Mouse (Mus musculus) cortical plate, adult 2 months (tissue): ENCODE results near the gene Pdzd8. TPM values are rescaled to one million over a fixed set of nuclear protein-coding genes. Genes with fewer than 3 reads are reported as not detected.

Experiments
- H3K27ac ChIP-seq: fragments of 200-500 bp; 2 replicates; pipeline ENCODE4 v1.5.1; 2012; ENCODE audit warnings: low read length, control low read depth, inconsistent platforms; ENCODE audit not compliant: insufficient read depth
- H3K4me1 ChIP-seq: fragments of 200-500 bp; 2 replicates; pipeline ENCODE4 v1.6.1; 2011; ENCODE audit warnings: low read length; ENCODE audit not compliant: control insufficient read depth, insufficient read depth
- H3K4me3 ChIP-seq: fragments of 200-500 bp; 2 replicates; pipeline ENCODE4 v1.5.1; 2011; ENCODE audit warnings: mild to moderate bottlenecking, low read length, control low read depth; ENCODE audit not compliant: insufficient read depth
- CTCF ChIP-seq: fragments of 200-500 bp; IDR thresholded peaks from 2 replicates; pipeline ENCODE4 v1.5.1; 2011; ENCODE audit warnings: mild to moderate bottlenecking, control low read depth, low read length; ENCODE audit not compliant: insufficient read depth; ENCODE audit errors: extremely low read depth
- POLR2A ChIP-seq: fragments of 200-500 bp; IDR thresholded peaks from 2 replicates; pipeline ENCODE4 v1.6.1; 2011; ENCODE audit warnings: mild to moderate bottlenecking, low read length, control low read depth; ENCODE audit not compliant: insufficient read depth; ENCODE audit errors: extremely low read depth
- polyA plus RNA-seq: library from polyadenylated mRNA; depleted of rRNA; stranded (reverse); fragments of >200 nt; gene quantifications from 2 replicates; pipeline ENCODE4 v1.2.3, GENCODE M21; 2012; rRNA removed

The Pdzd8 gene
- polyA plus RNA-seq, 1 experiment, result 20.4 TPM

DNA sequence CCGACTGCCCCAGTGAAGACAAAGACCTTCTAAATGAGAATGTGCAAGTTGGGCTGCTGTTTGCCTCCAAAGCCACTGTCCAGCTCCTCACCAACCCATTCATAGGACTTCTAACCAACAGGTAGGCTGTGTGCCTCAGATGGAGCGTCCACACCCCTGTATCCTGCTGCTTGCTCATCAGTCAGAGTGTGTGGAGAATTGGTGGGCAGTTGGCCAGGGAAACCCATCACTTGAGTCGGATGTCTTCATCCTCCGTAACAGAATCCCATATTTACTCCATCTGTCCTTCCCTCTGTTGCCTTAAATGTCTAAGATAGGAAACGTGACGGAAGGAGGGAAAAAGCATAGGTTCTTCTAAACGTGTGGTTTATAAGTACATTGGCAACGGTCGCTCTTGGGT, 82.4 kb downstream of the Pdzd8 start:
- H3K4me3 ChIP-seq, result no peak overlapping the region
- TF ChIP-seq POLR2A (no peak), CTCF (no peak)
- H3K27ac ChIP-seq, result no peak overlapping the region
- H3K4me1 ChIP-seq, result no peaks in the 10 kb centered on the region

DNA sequence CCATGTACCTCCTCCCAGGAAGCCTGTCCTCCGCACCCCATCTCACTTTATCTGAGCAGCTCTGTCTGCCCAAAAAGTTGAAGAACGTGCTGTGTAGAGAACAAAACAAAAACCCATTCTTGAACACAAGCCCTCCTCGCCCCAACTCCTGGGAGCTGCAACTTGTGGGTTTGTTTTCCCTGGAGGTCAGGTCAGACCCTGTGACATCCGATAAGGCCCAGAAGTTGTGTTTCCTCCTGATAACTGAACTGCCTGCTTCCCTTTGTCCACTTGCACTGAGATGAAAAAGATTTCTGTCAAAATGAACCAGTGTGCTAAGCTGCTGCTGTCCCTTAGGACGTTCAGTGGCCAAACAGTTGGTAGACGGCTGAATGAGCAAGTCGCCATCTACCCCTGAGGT, 84.0 kb downstream of the Pdzd8 start:
- H3K4me3 ChIP-seq, result no peak overlapping the region
- H3K27ac ChIP-seq, result no peak overlapping the region
- no peaks in the 10 kb centered on the region for H3K4me1 ChIP-seq
- TF ChIP-seq POLR2A (no peak), CTCF (no peak)

DNA sequence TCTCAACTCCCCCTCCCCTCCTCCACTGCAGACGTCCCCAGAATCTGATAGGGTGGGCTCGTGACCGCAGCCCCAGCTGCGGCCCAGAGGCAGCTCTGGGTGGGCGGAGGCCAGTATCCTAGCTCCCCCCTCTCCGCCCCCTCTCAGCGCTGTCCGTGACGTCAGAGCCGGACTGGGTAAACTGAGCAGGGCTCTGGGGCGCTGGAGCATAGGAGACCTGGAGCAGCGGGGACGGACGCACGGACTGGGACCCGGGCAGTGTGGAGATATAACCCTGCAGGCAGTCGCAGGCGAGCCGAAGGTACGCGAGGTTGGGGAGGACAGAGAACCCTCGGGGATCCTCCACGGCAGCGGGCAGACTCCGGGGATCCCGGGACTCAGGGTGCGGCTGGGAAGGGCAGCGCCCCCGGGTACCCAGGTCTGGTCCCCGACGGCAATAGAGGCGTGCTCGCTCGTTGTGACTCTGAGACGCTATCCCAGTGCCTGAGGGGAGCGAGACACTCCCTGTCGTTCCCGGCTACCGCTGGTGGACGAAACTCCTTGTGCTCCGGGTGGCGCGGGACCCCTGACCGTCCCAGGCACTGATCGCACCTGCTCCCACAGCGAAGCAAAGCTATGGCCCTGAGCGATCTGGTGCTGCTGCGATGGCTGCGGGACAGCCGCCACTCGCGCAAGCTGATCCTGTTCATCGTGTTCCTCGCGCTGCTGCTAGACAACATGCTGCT, 84.7 kb downstream of the Pdzd8 start, which contains the start of gene Slc18a2:
TSS of gene Slc18a2 (plus strand) at position 179 of the 725 bp plus-strand sequence.
- TF ChIP-seq CTCF, result no peak
- no peak for TF ChIP-seq POLR2A
- Histone ChIP-seq H3K4me1 (no peaks in the 10 kb centered on the region), H3K4me3 (no peak within 1 kb of the TSS), H3K27ac (no peak within 1 kb of the TSS)

DNA sequence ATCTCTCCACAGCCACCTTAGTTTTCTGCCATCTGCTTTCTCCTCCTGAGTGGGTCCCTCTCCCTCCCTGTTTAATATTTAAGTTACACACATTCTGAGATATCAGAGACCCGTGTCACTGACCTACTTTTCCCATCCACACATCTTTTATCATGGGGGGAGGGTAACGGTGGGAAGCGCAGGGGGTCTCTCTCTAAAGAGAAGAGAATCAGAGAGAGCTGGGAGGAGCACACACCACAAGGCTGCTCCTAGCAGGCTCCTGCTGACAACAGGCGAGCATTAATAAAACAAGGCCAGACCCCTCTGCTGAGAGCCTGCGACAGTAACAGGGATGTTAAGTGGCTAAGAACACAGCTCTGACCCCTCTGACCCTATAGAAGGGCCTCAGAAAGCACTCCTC, 85.9 kb downstream of the Pdzd8 start:
- H3K4me3 ChIP-seq, result no peak overlapping the region
- H3K27ac ChIP-seq, result no peak overlapping the region
- TF ChIP-seq CTCF, result no peak
- no peak for TF ChIP-seq POLR2A
- H3K4me1 ChIP-seq, result no peaks in the 10 kb centered on the region

DNA sequence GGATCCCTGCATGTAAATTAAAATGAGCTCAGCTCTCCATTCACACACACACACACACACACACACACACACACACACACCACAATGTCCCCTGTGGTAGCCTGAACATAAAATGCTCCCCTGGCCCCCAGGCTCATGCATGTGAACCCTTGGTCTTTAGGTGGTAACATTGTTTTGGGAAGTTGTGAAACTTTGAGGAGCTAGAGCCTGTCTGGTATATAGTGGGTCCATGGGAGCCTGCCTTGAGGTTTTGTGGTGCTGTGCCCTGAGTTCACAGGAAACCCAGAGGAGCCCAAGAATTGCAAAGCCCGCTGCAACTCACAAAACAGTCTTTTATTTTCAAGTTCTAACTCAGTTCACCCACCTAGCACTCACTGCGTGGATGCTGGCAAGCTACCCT, 92.9 kb downstream of the Pdzd8 start:
- Histone ChIP-seq H3K4me3 (no peak overlapping the region), H3K27ac (no peak overlapping the region), H3K4me1 (no peaks in the 10 kb centered on the region)
- no peak for TF ChIP-seq POLR2A
- no peak for TF ChIP-seq CTCF

DNA sequence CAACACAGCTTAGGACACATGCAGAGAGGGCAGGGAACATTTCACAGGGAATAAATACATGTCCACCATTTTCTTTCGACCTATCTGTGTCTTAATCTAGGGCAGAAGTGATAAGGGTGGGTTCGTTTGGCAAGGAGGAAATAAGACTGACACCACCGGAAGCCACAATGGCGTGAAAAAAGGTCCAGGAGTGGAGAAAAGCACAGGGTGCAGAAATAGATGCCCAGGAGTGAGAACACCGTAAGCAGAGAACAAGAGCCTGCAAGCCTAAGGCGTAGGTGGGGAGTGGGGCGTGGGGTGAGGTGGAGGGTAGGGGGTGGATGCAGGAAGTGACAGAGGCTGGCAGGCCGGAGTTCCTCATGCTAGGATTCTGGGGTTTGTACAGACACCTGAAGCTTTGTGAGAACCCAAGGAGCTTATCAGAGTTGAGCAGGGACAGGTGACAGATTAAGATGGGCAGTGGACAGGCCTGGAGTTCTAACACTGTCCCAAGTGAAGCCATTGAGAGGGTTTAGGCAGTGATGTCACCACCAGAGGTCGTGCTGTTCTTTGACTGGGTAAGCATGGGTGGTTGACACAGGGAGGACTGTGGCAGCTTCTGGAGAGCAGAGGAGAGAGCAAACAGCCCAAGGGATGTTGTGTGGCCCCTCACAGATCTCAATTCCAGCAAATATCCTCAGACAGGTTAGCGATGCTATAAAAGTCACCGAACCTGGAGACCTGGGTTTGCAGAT, 96.9 kb downstream of the Pdzd8 start:
- Histone ChIP-seq H3K27ac (no peak overlapping the region), H3K4me3 (no peak overlapping the region), H3K4me1 (no peaks in the 10 kb centered on the region)
- TF ChIP-seq POLR2A (no peak), CTCF (no peak)

DNA sequence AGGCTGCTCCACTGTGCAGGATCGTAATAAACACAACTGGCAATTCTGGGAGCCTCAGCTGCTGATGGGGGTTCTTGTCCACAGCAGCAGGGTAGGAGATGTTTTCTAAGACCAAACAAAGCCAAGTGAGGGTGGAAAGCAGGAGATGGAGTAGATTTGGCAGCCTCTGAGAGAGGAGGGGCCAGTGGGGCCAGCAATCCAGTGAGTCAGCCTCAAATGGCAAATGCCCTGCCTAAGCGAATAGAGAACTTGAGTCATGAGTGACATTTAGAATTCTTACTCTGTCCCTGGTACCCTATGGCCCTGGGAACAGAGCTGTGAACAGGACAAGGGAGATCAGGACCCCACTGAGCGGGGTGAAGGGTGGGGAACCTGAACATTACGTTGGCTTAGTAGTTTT, 97.4 kb downstream of the Pdzd8 start:
- Histone ChIP-seq H3K4me3 (no peak overlapping the region), H3K27ac (no peak overlapping the region), H3K4me1 (no peaks in the 10 kb centered on the region)
- TF ChIP-seq CTCF (no peak), POLR2A (no peak)

Other genes starting within 250 kb of the Pdzd8 start
- gene Vax1, start 175.7 kb downstream of the Pdzd8 start, polyA plus RNA-seq, result 0.98 and 1.6 TPM in 2 replicates
- gene Kcnk18, start 126.6 kb downstream of the Pdzd8 start, polyA plus RNA-seq, result not detected in 2 replicates
- gene Slc18a2, start 84.9 kb downstream of the Pdzd8 start, polyA plus RNA-seq, result 0.08 and 0.17 TPM in 2 replicates
- gene Rps12-ps3, start 23.5 kb downstream of the Pdzd8 start, polyA plus RNA-seq, result 118 and 135 TPM in 2 replicates
- gene Emx2, start 112.6 kb upstream of the Pdzd8 start, polyA plus RNA-seq, result 11.9 and 12.4 TPM in 2 replicates